Mouse (Mus musculus): Measurements from ENCODE around the gene Rnf182. TPM values are rescaled to one million over a fixed set of nuclear protein-coding genes. Genes with fewer than 3 reads are reported as not detected.

Gene Rnf182
- polyA plus RNA-seq, 1 experiment from 2014 or later: 3.7 TPM

GRCm38 (mm10) chr13:43715466-43715865 is 100.0 kb downstream of the Rnf182 start:
- Histone ChIP-seq H3K9ac (replicated peaks; ENCODE audit: low read depth, low read length) (no peak overlapping the region), H3K27ac (ENCODE audit: low read length) (no peak overlapping the region), H3K4me1 (ENCODE audit: control insufficient read depth, insufficient read depth, low read length) (no peaks in the 10 kb centered on the region), H3K9me3 (ENCODE audit: control insufficient read depth, low read depth, low read length) (no peaks in the 10 kb centered on the region), H3K27me3 (ENCODE audit: control insufficient read depth, insufficient read depth, low read length) (no peaks in the 10 kb centered on the region), H3K4me3 (ENCODE audit: low read depth, low read length) (no peak overlapping the region), H3K4me2 (replicated peaks; ENCODE audit: low read depth, low read length) (no peak overlapping the region), H3K36me3 (ENCODE audit: control insufficient read depth, insufficient read depth, low read length) (no peaks in the 10 kb centered on the region)
- WGBS: 87% methylated on average over 5 of the region's 5 CpGs
- ATAC-seq (ENCODE audit: insufficient number of reproducible peaks, insufficient read depth, low FRiP score, low read depth): no peak

GRCm38 (mm10) chr13:43716514-43717036 is 101.1 kb downstream of the Rnf182 start:
- no peaks in the 10 kb centered on the region for H3K36me3 ChIP-seq (ENCODE audit: control insufficient read depth, insufficient read depth, low read length)
- H3K9ac ChIP-seq (replicated peaks; ENCODE audit: low read depth, low read length): no peak overlapping the region
- no peaks in the 10 kb centered on the region for H3K4me1 ChIP-seq (ENCODE audit: control insufficient read depth, insufficient read depth, low read length)
- no peaks in the 10 kb centered on the region for H3K9me3 ChIP-seq (ENCODE audit: control insufficient read depth, low read depth, low read length)
- no peak overlapping the region for H3K4me2 ChIP-seq (replicated peaks; ENCODE audit: low read depth, low read length)
- H3K27ac ChIP-seq (ENCODE audit: low read length): no peak overlapping the region
- H3K27me3 ChIP-seq (ENCODE audit: control insufficient read depth, insufficient read depth, low read length): no peaks in the 10 kb centered on the region
- H3K4me3 ChIP-seq (ENCODE audit: low read depth, low read length): no peak overlapping the region
- WGBS: 59% methylated on average over 6 of the region's 6 CpGs
- no peak for ATAC-seq (ENCODE audit: insufficient number of reproducible peaks, insufficient read depth, low FRiP score, low read depth)

GRCm38 (mm10) chr13:43718173-43718572 is 102.7 kb downstream of the Rnf182 start:
- H3K27ac ChIP-seq (ENCODE audit: low read length): no peak overlapping the region
- H3K27me3 ChIP-seq (ENCODE audit: control insufficient read depth, insufficient read depth, low read length): no peaks in the 10 kb centered on the region
- no peaks in the 10 kb centered on the region for H3K36me3 ChIP-seq (ENCODE audit: control insufficient read depth, insufficient read depth, low read length)
- no peaks in the 10 kb centered on the region for H3K9me3 ChIP-seq (ENCODE audit: control insufficient read depth, low read depth, low read length)
- H3K4me2 ChIP-seq (replicated peaks; ENCODE audit: low read depth, low read length): no peak overlapping the region
- no peak overlapping the region for H3K9ac ChIP-seq (replicated peaks; ENCODE audit: low read depth, low read length)
- no peak overlapping the region for H3K4me3 ChIP-seq (ENCODE audit: low read depth, low read length)
- ATAC-seq (ENCODE audit: insufficient number of reproducible peaks, insufficient read depth, low FRiP score, low read depth): no peak
- 92% methylated on average over 7 of the region's 7 CpGs for WGBS
- H3K4me1 ChIP-seq (ENCODE audit: control insufficient read depth, insufficient read depth, low read length): no peaks in the 10 kb centered on the region

GRCm38 (mm10) chr13:43720496-43720895 is 105.0 kb downstream of the Rnf182 start:
- Histone ChIP-seq H3K4me3 (ENCODE audit: low read depth, low read length) (no peak overlapping the region), H3K27me3 (ENCODE audit: control insufficient read depth, insufficient read depth, low read length) (no peaks in the 10 kb centered on the region), H3K4me2 (replicated peaks; ENCODE audit: low read depth, low read length) (no peak overlapping the region), H3K36me3 (ENCODE audit: control insufficient read depth, insufficient read depth, low read length) (no peaks in the 10 kb centered on the region), H3K9me3 (ENCODE audit: control insufficient read depth, low read depth, low read length) (no peaks in the 10 kb centered on the region), H3K9ac (replicated peaks; ENCODE audit: low read depth, low read length) (no peak overlapping the region), H3K27ac (ENCODE audit: low read length) (no peak overlapping the region), H3K4me1 (ENCODE audit: control insufficient read depth, insufficient read depth, low read length) (no peaks in the 10 kb centered on the region)
- WGBS: 72% methylated on average over 8 of the region's 8 CpGs
- no peak for ATAC-seq (ENCODE audit: insufficient number of reproducible peaks, insufficient read depth, low FRiP score, low read depth)

Other genes with a start within 250 kb of the Rnf182 start
- 140 and 147 TPM in 2 replicates for gene Nol7, start 217.3 kb upstream of the Rnf182 start, polyA plus RNA-seq (2014; fragmentation: Nextera tagmentation; extraction: Ambion mirVana)
- gene Ranbp9, start 134.4 kb upstream of the Rnf182 start, polyA plus RNA-seq (2014; fragmentation: Nextera tagmentation; extraction: Ambion mirVana): 15.5 and 16.8 TPM in 2 replicates
- gene Mcur1, start 55.5 kb upstream of the Rnf182 start, polyA plus RNA-seq (2014; fragmentation: Nextera tagmentation; extraction: Ambion mirVana): 14.9 and 15.9 TPM in 2 replicates
- gene Cd83, start 169.1 kb downstream of the Rnf182 start, polyA plus RNA-seq (2014; fragmentation: Nextera tagmentation; extraction: Ambion mirVana): 12.4 and 14.9 TPM in 2 replicates